Mouse (Mus musculus) bone marrow macrophage, adult 2 months (primary cell): ENCODE measurements around the gene Ccdc30.
A peak's percentile ranks its signal among the peaks of the same experiment; 100 is the strongest.

Experiments used
- CTCF ChIP-seq: IDR thresholded peaks from 2 replicates; pipeline ENCODE4 v1.5.1; 2012; ENCODE audit warnings: low read depth, mild to moderate bottlenecking, low read length, moderate library complexity
- POLR2A ChIP-seq: IDR thresholded peaks from 2 replicates; pipeline ENCODE4 v1.6.1; 2012; ENCODE audit warnings: mild to moderate bottlenecking, low read depth, low read length, borderline replicate concordance

DNA sequence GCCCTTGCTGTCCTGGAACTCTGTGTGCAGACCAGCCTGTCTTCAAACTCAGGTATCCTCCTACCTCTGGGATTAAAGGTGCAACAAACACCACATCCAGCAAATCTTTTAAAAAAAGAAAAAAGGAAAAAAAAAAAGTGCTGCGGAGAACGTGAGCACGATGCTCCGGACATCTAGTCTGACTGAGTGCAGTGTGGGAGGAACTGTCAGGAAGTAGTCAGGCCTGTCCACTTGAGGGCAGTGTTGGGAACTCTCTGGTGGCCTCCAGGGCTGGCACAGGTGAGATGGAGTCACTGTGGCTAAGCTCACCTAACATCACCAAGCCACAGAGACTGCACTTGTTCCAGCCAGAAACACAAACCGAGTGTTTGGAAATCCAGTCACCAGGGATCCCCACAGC lies 15.4 kb upstream of the Ccdc30 start:
- TF ChIP-seq CTCF (peak; percentile 34; the same call in 1 of the 2 replicates), POLR2A (no peak)
